21 mouse cellular contexts compared by ENCODE assay signal in the genomic region with DNA sequence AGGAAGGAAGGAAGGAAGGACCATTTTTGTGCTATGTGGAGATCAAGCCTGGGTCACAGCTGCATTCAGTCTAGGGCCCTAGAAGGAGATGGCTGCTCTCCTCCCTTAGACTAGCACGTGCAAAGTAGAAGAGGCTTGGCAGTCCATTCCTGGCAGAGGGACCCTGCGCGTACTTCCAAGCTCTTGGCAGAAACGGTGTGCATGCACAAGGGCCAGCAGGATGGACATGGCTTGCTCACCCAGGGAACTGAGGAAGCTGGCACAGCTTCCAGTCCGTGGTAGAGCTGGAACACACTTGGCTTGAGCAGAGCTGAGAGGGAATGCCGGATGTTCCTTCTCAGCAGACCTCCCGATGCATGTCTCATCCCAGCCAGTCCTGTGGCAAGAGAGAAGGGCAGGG. TPM values are rescaled to one million over a fixed set of nuclear protein-coding genes. Genes with fewer than 3 reads are reported as not detected.
A peak's percentile ranks its signal among the peaks of the same experiment; 100 is the strongest.
DNase-seq lines count a peak whose midpoint lies in the region; ATAC-seq and TF ChIP-seq lines count a peak whose summit lies in the region.
"Had no signal": no experiment of that assay in that cellular context is flagged by ENCODE, and none has a peak within 500 bp of the region (broad histone marks: within the 10 kb centered on the region; RNA-seq: fewer than 3 reads in every experiment).

No protein-coding gene starts in this region.

- H3K9ac ChIP-seq in intestine, postnatal 0 days (ENCODE audit: low read depth, low read length) = no peak overlapping the region
- no peak overlapping the region for H3K9ac ChIP-seq in intestine, embryonic 16.5 days (ENCODE audit: low read depth, low read length)
- H3K9ac ChIP-seq: hindbrain, embryonic 13.5 days; stomach, embryonic 15.5 days had no signal

- no peaks in the 10 kb centered on the region for H3K36me3 ChIP-seq in intestine, postnatal 0 days (ENCODE audit: control insufficient read depth, insufficient read depth)
- H3K36me3 ChIP-seq in intestine, embryonic 16.5 days (ENCODE audit: control insufficient read depth, insufficient read depth, low read length) = no peaks in the 10 kb centered on the region
- H3K36me3 ChIP-seq: hindbrain, embryonic 13.5 days; stomach, embryonic 15.5 days had no signal

- 67% methylated on average over 7 of the region's 7 CpGs for WGBS in intestine, postnatal 0 days
- WGBS in intestine, embryonic 16.5 days = 80% methylated on average over 7 of the region's 7 CpGs

- H3K4me2 ChIP-seq in intestine, postnatal 0 days (replicated peaks; ENCODE audit: low read depth) = no peak overlapping the region
- no peak overlapping the region for H3K4me2 ChIP-seq in intestine, embryonic 16.5 days (ENCODE audit: low read depth, low read length)
- H3K4me2 ChIP-seq: hindbrain, embryonic 13.5 days; liver, embryonic 11.5 days; stomach, embryonic 15.5 days had no signal

- no peak for TF ChIP-seq CTCF in intestine, postnatal 0 days (IDR thresholded peaks at IDR 0.05; ENCODE audit: low read depth)

- peak overlapping the region; percentile 15; the same call in 1 of the 2 replicates for H3K27ac ChIP-seq in intestine, postnatal 0 days (ENCODE audit: low read depth, low read length)
- no peak overlapping the region for H3K27ac ChIP-seq in intestine, embryonic 16.5 days (ENCODE audit: low read length)
- H3K27ac ChIP-seq: hindbrain, embryonic 13.5 days; stomach, embryonic 15.5 days had no signal

- H3K27me3 ChIP-seq in intestine, postnatal 0 days (replicated peaks; ENCODE audit: control insufficient read depth, insufficient read depth, low read length) = no peaks in the 10 kb centered on the region
- no peaks in the 10 kb centered on the region for H3K27me3 ChIP-seq in intestine, embryonic 16.5 days (replicated peaks; ENCODE audit: control insufficient read depth, insufficient read depth, low read length)
- H3K27me3 ChIP-seq: hindbrain, embryonic 13.5 days; stomach, embryonic 15.5 days had no signal

- no peak overlapping the region for H3K4me3 ChIP-seq in intestine, postnatal 0 days (ENCODE audit: low read depth, low read length)
- no peak overlapping the region for H3K4me3 ChIP-seq in intestine, embryonic 16.5 days (ENCODE audit: low read length)
- H3K4me3 ChIP-seq: hindbrain, embryonic 13.5 days; megakaryocyte, embryonic 14.5 days; stomach, embryonic 15.5 days had no signal

- DNase-seq in cerebellum, postnatal 14 days = peak; percentile 85 to 91
- no peak for DNase-seq in cerebellum, adult 9-11 months
- DNase-seq in heart, adult 11 months = peak; percentile 89
- DNase-seq in heart, postnatal 4 days = no peak
- DNase-seq in testis, postnatal 10 days (ENCODE audit: low spot score) = peak; percentile 34
- no peak for DNase-seq in testis, postnatal 14 days (ENCODE audit: low spot score)
- DNase-seq: adrenal gland, postnatal 36 days; kidney, adult 8-10 months; kidney, postnatal 36 days; spleen, adult 18-20 months; thymus, postnatal 25 days had no signal

- no peaks in the 10 kb centered on the region for H3K9me3 ChIP-seq in intestine, postnatal 0 days (ENCODE audit: control insufficient read depth)
- no peaks in the 10 kb centered on the region for H3K9me3 ChIP-seq in intestine, embryonic 16.5 days (ENCODE audit: control insufficient read depth, low read length)
- H3K9me3 ChIP-seq: hindbrain, embryonic 13.5 days; stomach, embryonic 15.5 days had no signal

- ATAC-seq in intestine, postnatal 0 days = no peak
- ATAC-seq in intestine, embryonic 16.5 days = no peak
- ATAC-seq: activated CD4-positive, CD25-positive, alpha-beta regulatory T cell, adult 4 months; forebrain, embryonic 14.5 days; lung, postnatal 0 days had no signal

- peaks cover 14% of the 10 kb centered on the region for H3K4me1 ChIP-seq in intestine, postnatal 0 days (replicated peaks; ENCODE audit: control insufficient read depth, insufficient read depth, low read length)
- H3K4me1 ChIP-seq in intestine, embryonic 16.5 days (ENCODE audit: control insufficient read depth, insufficient read depth, low read length) = peaks cover 47% of the 10 kb centered on the region

RNA-seq across cellular contexts. Expression of a gene that starts 36.2 kb away (rescaled TPM):
- 100 to 1,000 TPM; 260 to 270 TPM for total RNA-seq in heart, postnatal 4 days (2021)
- polyA plus RNA-seq in intestine, postnatal 0 days (2015; fragmentation: Nextera tagmentation; extraction: Ambion mirVana) = 12.1 and 12.4 TPM in 2 replicates
- 17.8 and 19.7 TPM in 2 replicates for polyA plus RNA-seq in intestine, embryonic 16.5 days (2015; fragmentation: Nextera tagmentation; extraction: Ambion mirVana)
- total RNA-seq: granulocyte monocyte progenitor cell, adult 5-6 weeks had no signal

Comparison
In these comparisons a context has a peak if more than half of its experiments do, and no peak if none do; other contexts are left out.
1. DNase-seq: peak in cerebellum, postnatal 14 days (2 of 2), heart, adult 11 months (single experiment) and testis, postnatal 10 days (single experiment); none in cerebellum, adult 9-11 months (single experiment), heart, postnatal 4 days (single experiment) and testis, postnatal 14 days (single experiment).